Mouse (Mus musculus): ENCODE data around the gene Tacr1. TPM values are rescaled to one million over a fixed set of nuclear protein-coding genes. Genes with fewer than 3 reads are reported as not detected.

Gene Tacr1
- total and polyA plus RNA-seq, 3 experiments = 0.11 TPM; not detected in 2

DNA sequence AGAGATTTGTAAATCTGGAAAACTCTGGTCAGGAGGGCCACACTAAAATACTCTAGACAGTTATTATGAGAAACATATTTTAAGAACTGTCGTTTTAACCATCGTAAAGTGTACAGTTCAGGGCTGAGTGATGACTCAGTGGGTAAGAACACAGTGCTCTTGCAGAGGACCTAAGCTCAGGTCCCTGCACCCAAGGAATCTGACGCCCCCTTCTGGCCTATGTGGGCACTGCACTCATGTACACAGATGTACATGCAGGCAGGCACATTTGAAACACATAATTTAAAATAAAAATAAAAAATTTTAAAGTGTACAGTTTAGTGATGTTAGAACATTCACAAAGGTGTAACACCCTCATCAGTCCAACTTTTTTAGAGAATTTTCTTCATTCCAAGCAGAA lies 147.1 kb downstream of the Tacr1 start:
- TF ChIP-seq CTCF (IDR thresholded peaks at IDR 0.05; ENCODE audit: low read depth, low read length) (no peak), GATA1 (IDR thresholded peaks at IDR 0.05; ENCODE audit: borderline replicate concordance, low read length) (no peak), POLR2AphosphoS5 (IDR thresholded peaks at IDR 0.05; ENCODE audit: insufficient replicate concordance, low read depth, low read length) (no peak), TAL1 (conservative IDR thresholded peaks at IDR 0.05; ENCODE audit: low read depth, low read length) (no peak), GATA2 (IDR thresholded peaks at IDR 0.05; ENCODE audit: borderline replicate concordance, low read depth, low read length) (no peak)
- Histone ChIP-seq H3K36me3 (replicated peaks) (no peaks in the 10 kb centered on the region), H3K4me1 (ENCODE audit: insufficient read depth, low read depth, low read length) (no peaks in the 10 kb centered on the region), H3K27me3 (ENCODE audit: insufficient read depth, low read length) (no peaks in the 10 kb centered on the region), H3K4me3 (ENCODE audit: low read depth, low read length) (no peak overlapping the region), H3K9me3 (replicated peaks) (peaks cover 7% of the 10 kb centered on the region; the same call in 1 of the 2 replicates)
- no peak for ATAC-seq (ENCODE audit: extremely low read depth, insufficient number of reproducible peaks, low FRiP score, poor library complexity, severe bottlenecking)
- DNase-seq (ENCODE audit: low spot score) = no peak

DNA sequence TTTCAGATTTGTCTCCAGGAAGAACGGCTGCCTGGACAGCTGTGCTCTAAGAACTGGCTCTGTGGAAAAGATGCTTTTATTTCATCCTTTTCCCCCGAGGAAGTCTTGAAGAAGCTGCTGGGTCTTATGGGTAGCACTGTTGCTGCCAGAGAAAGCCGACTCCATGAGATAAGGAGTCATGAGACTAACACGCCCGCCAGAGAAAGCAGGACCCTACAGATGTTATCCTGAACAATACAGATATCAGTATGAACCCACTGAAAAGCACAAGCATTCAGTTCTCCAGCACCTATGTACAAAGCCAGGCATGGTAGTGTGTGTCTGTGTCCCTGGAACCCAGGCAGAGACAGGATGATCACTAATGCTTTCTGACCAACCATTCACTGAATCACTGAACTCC lies 173.3 kb downstream of the Tacr1 start:
- Histone ChIP-seq H3K4me3 (ENCODE audit: low read depth, low read length) (no peak overlapping the region), H3K9me3 (replicated peaks) (no peaks in the 10 kb centered on the region), H3K36me3 (replicated peaks) (no peaks in the 10 kb centered on the region), H3K27me3 (ENCODE audit: insufficient read depth, low read length) (no peaks in the 10 kb centered on the region), H3K4me1 (ENCODE audit: insufficient read depth, low read depth, low read length) (no peaks in the 10 kb centered on the region)
- TF ChIP-seq GATA1 (IDR thresholded peaks at IDR 0.05; ENCODE audit: borderline replicate concordance, low read length) (no peak), POLR2AphosphoS5 (IDR thresholded peaks at IDR 0.05; ENCODE audit: insufficient replicate concordance, low read depth, low read length) (no peak), TAL1 (conservative IDR thresholded peaks at IDR 0.05; ENCODE audit: low read depth, low read length) (no peak), CTCF (IDR thresholded peaks at IDR 0.05; ENCODE audit: low read depth, low read length) (no peak), GATA2 (IDR thresholded peaks at IDR 0.05; ENCODE audit: borderline replicate concordance, low read depth, low read length) (no peak)
- peak; percentile 70 for ATAC-seq (ENCODE audit: extremely low read depth, insufficient number of reproducible peaks, low FRiP score, poor library complexity, severe bottlenecking)
- no peak for DNase-seq (ENCODE audit: low spot score)

DNA sequence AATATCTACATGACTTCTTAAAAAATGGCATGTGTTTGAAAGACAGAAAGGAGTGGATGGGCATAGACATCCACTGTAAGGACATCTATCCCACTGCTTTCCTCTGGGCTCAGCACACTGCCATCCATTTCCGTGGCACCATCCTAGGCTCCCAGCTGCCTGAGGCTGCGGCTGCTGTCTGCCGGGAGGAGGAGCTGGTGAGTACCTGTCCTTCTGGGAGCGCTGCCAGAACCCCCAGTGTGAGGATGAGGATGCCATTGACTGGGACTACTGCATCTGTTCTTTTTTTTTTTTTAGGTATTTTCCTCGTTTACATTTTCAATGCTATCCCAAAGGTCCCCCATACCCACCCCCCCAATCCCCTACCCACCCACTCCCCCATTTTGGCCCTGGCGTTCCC lies 183.3 kb downstream of the Tacr1 start:
- no peak for DNase-seq (ENCODE audit: low spot score)
- Histone ChIP-seq H3K4me3 (ENCODE audit: low read depth, low read length) (no peak overlapping the region), H3K4me1 (ENCODE audit: insufficient read depth, low read depth, low read length) (no peaks in the 10 kb centered on the region), H3K9me3 (replicated peaks) (no peaks in the 10 kb centered on the region), H3K36me3 (replicated peaks) (no peaks in the 10 kb centered on the region), H3K27me3 (ENCODE audit: insufficient read depth, low read length) (no peaks in the 10 kb centered on the region; the same call in 1 of the 2 replicates)
- TF ChIP-seq GATA1 (IDR thresholded peaks at IDR 0.05; ENCODE audit: borderline replicate concordance, low read length) (no peak), POLR2AphosphoS5 (IDR thresholded peaks at IDR 0.05; ENCODE audit: insufficient replicate concordance, low read depth, low read length) (no peak), TAL1 (conservative IDR thresholded peaks at IDR 0.05; ENCODE audit: low read depth, low read length) (no peak), GATA2 (IDR thresholded peaks at IDR 0.05; ENCODE audit: borderline replicate concordance, low read depth, low read length) (no peak), CTCF (IDR thresholded peaks at IDR 0.05; ENCODE audit: low read depth, low read length) (no peak)
- ATAC-seq (ENCODE audit: extremely low read depth, insufficient number of reproducible peaks, low FRiP score, poor library complexity, severe bottlenecking) = no peak

DNA sequence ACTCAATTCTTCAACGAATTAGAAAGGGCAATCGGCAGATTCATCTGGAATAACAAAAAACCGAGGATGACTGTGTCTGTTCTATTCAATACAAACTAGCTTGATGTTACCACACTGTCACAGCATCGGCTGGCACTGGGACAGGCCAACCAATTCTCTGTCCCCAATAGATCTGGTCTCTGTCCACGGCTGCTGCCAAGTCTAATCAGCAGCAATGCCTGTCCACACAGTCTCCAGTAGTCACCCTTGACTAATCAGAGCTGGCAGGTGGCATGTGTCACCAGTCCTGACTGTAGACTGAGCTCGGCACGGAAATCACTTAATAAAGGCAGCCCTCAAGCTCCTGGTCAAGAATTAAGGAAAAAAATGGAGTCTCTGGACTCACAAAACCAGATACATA lies 187.3 kb downstream of the Tacr1 start:
- DNase-seq (ENCODE audit: low spot score) (no peak), ATAC-seq (ENCODE audit: extremely low read depth, insufficient number of reproducible peaks, low FRiP score, poor library complexity, severe bottlenecking) (no peak)
- Histone ChIP-seq H3K27me3 (ENCODE audit: insufficient read depth, low read length) (no peaks in the 10 kb centered on the region; the same call in 1 of the 2 replicates), H3K4me1 (ENCODE audit: insufficient read depth, low read depth, low read length) (no peaks in the 10 kb centered on the region), H3K9me3 (replicated peaks) (no peaks in the 10 kb centered on the region), H3K4me3 (ENCODE audit: low read depth, low read length) (no peak overlapping the region), H3K36me3 (replicated peaks) (no peaks in the 10 kb centered on the region)
- no peak for TF ChIP-seq TAL1 (conservative IDR thresholded peaks at IDR 0.05; ENCODE audit: low read depth, low read length)
- TF ChIP-seq GATA1 (IDR thresholded peaks at IDR 0.05; ENCODE audit: borderline replicate concordance, low read length) = no peak

DNA sequence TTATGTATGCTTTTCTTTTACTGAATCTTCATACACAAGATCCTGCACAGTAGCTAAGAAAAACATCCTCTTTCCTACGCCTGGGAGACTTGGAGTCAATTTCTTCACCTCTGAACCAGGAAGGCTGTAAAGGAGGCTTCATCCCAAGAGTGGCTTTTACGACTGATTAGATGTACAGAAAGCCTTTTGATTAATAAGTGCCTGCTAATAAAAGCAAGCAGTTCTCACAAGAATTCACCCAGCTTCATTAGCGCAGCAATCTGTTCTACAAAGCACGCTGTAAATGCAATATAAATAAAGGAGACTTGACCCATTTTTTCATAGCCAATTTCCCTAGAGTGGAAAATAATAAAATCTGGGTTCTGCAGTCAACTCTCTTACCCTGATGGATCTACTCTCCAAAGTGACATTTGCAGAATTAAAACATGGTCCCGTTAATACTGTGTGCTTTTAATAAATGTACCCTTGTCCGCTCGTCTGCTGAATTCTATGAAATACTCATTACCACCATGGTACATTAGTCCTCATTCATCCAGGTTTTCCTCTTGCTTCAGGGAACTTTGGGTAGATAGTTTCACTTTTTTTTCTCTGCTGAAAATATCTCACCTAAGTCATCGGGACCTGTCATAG lies 193.4 kb downstream of the Tacr1 start:
- Histone ChIP-seq H3K36me3 (replicated peaks) (no peaks in the 10 kb centered on the region), H3K4me1 (ENCODE audit: insufficient read depth, low read depth, low read length) (no peaks in the 10 kb centered on the region), H3K4me3 (ENCODE audit: low read depth, low read length) (no peak overlapping the region), H3K27me3 (ENCODE audit: insufficient read depth, low read length) (no peaks in the 10 kb centered on the region), H3K9me3 (replicated peaks) (no peaks in the 10 kb centered on the region)
- ATAC-seq (ENCODE audit: extremely low read depth, insufficient number of reproducible peaks, low FRiP score, poor library complexity, severe bottlenecking) (no peak), DNase-seq (ENCODE audit: low spot score) (no peak)
- TF ChIP-seq POLR2AphosphoS5 (IDR thresholded peaks at IDR 0.05; ENCODE audit: insufficient replicate concordance, low read depth, low read length) = no peak
- TF ChIP-seq CTCF (IDR thresholded peaks at IDR 0.05; ENCODE audit: low read depth, low read length) = no peak
- no peak for TF ChIP-seq GATA2 (IDR thresholded peaks at IDR 0.05; ENCODE audit: borderline replicate concordance, low read depth, low read length)
- no peak for TF ChIP-seq TAL1 (conservative IDR thresholded peaks at IDR 0.05; ENCODE audit: low read depth, low read length)
- no peak for TF ChIP-seq GATA1 (IDR thresholded peaks at IDR 0.05; ENCODE audit: borderline replicate concordance, low read length)

DNA sequence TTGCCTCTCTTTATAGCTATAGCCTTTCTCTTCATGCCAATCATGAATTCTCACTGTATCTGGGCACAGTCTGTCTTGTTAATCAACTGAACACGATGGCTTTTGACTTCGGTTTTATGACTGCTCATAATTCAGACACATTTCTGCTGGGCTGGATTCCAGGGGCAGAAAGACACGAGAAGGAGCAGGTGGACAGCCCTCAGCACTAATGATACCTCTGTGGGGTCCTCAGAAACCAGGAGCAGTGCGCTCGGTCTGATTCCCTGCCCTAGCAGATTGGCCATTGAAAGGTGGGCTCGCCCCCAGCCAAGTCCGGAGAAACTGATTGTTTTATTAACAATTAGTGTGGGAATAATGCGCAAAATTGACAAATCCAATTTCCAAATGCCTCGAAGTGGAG lies 201.1 kb downstream of the Tacr1 start:
- H3K27me3 ChIP-seq (ENCODE audit: insufficient read depth, low read length) = no peaks in the 10 kb centered on the region
- no peaks in the 10 kb centered on the region for H3K36me3 ChIP-seq (replicated peaks)
- no peak for ATAC-seq (ENCODE audit: extremely low read depth, insufficient number of reproducible peaks, low FRiP score, poor library complexity, severe bottlenecking)
- no peak for TF ChIP-seq POLR2AphosphoS5 (IDR thresholded peaks at IDR 0.05; ENCODE audit: insufficient replicate concordance, low read depth, low read length)
- no peak for TF ChIP-seq GATA2 (IDR thresholded peaks at IDR 0.05; ENCODE audit: borderline replicate concordance, low read depth, low read length)
- no peak for TF ChIP-seq TAL1 (conservative IDR thresholded peaks at IDR 0.05; ENCODE audit: low read depth, low read length)
- TF ChIP-seq GATA1 (IDR thresholded peaks at IDR 0.05; ENCODE audit: borderline replicate concordance, low read length) = no peak
- TF ChIP-seq CTCF (IDR thresholded peaks at IDR 0.05; ENCODE audit: low read depth, low read length) = no peak
- H3K4me1 ChIP-seq (ENCODE audit: insufficient read depth, low read depth, low read length) = no peaks in the 10 kb centered on the region
- H3K4me3 ChIP-seq (ENCODE audit: low read depth, low read length) = no peak overlapping the region
- no peaks in the 10 kb centered on the region for H3K9me3 ChIP-seq (replicated peaks)
- DNase-seq (ENCODE audit: low spot score) = no peak
